Mouse (Mus musculus) effector memory CD4-positive, alpha-beta T cell, adult 5 months (primary cell): Measurements from ENCODE around the gene Gm15091. TPM values are rescaled to one million over a fixed set of nuclear protein-coding genes. Genes with fewer than 3 reads are reported as not detected.

Experiments used
- polyA plus RNA-seq: library from polyadenylated mRNA; unstranded; fragments of 100-300 nt; shearing (Covaris generic); gene quantifications from one replicate; pipeline ENCODE4 v1.2.1, GENCODE M21; 2017

The Gm15091 gene
- not detected for polyA plus RNA-seq

GRCm38 (mm10) chrX:149941355-149941754 is at the start of gene Gm15091:
Gene Gm15091 (plus strand): TSS chrX:149941655.

Other genes with a start within 250 kb of the Gm15091 start
- gene Gm15097, start 157.2 kb upstream of the Gm15091 start, polyA plus RNA-seq = not detected